Mouse (Mus musculus) MEL (cell line): ENCODE results near the gene Dppa5a.
"Not testable (repeated sequence)": the region's sequence is repeated elsewhere in the genome, so short reads cannot be mapped to it uniquely, and the experiment has no call there.

Source experiments
- CTCF ChIP-seq, 3 experiments: IDR thresholded peaks in 2 of 3; conservative IDR thresholded peaks in 1 of 3; 2 replicates each; pipeline ENCODE4 v1.5.1; 2011 to 2012; ENCODE audit warnings: low read length in 3 of 3, low read depth in 2 of 3, mild to moderate bottlenecking in 2 of 3, improper control_type of control experiment in 1 of 3, inconsistent platforms in 1 of 3, mixed read lengths in 1 of 3, moderate library complexity in 1 of 3; ENCODE audit not compliant: control insufficient read depth in 1 of 3, insufficient read depth in 1 of 3, poor library complexity in 1 of 3, severe bottlenecking in 1 of 3
- MAFK ChIP-seq: IDR thresholded peaks from 2 replicates; pipeline ENCODE4 v1.6.1; 2011; ENCODE audit warnings: low read depth, mild to moderate bottlenecking, low read length, improper control_type of control experiment, borderline replicate concordance
- MAX ChIP-seq: IDR thresholded peaks from 2 replicates; pipeline ENCODE4 v1.6.1; 2011; ENCODE audit warnings: low read length, improper control_type of control experiment
- POLR2A ChIP-seq, 2 experiments: IDR thresholded peaks; 2 replicates each; pipeline ENCODE4 v1.6.1; 2011 to 2012; ENCODE audit warnings: low read length in 2 of 2, mild to moderate bottlenecking in 2 of 2, control low read depth in 1 of 2, improper control_type of control experiment in 1 of 2, low read depth in 1 of 2, moderate library complexity in 1 of 2; ENCODE audit not compliant: control insufficient read depth in 1 of 2, insufficient read depth in 1 of 2, poor library complexity in 1 of 2
- USF2 ChIP-seq, 2 experiments: IDR thresholded peaks; 2 replicates each; pipeline ENCODE4 v1.6.1; 2011 to 2012; ENCODE audit warnings: improper control_type of control experiment in 2 of 2, low read length in 2 of 2, borderline replicate concordance in 1 of 2, inconsistent platforms in 1 of 2, low read depth in 1 of 2, mild to moderate bottlenecking in 1 of 2; ENCODE audit not compliant: insufficient read depth in 1 of 2
- ZMIZ1 ChIP-seq: IDR thresholded peaks from 2 replicates; pipeline ENCODE4 v1.6.1; 2012; ENCODE audit warnings: low read depth, mild to moderate bottlenecking, inconsistent platforms, low read length, improper control_type of control experiment, moderate library complexity

DNA sequence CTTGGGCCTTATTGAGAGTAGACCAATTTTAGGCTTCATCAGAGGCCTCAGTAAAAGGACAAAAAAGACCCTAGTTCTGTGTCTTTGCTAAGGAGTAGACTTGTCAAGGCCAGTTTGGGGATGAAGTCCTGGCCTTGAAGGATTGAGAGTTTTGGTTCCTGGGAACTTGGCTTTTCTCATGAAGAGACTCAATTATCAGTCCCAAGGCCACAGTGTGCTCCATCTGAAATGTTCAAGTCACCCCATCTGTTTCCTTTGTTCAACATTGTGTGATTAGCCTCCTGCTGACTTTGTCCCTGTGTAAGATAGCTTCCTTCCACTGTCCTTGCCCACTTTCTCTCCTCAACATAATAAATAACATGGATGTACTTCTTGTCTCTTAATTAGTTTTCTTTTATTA, 18.0 kb downstream of the Dppa5a start:
- not testable (repeated sequence) for TF ChIP-seq CTCF (IDR thresholded peaks at IDR 0.05 in 2 of 3, conservative IDR thresholded peaks at IDR 0.05 in 1 of 3; ENCODE audit: control insufficient read depth in 1 of 3, insufficient read depth in 1 of 3, low read depth in 2 of 3, low read length in 3 of 3, poor library complexity in 1 of 3, severe bottlenecking in 1 of 3); MAX; MAFK; ZMIZ1; USF2 (IDR thresholded peaks at IDR 0.05; ENCODE audit: borderline replicate concordance in 1 of 2, insufficient read depth in 1 of 2, low read depth in 1 of 2, low read length in 2 of 2); POLR2A (IDR thresholded peaks at IDR 0.05; ENCODE audit: control insufficient read depth in 1 of 2, insufficient read depth in 1 of 2, low read depth in 1 of 2, low read length in 2 of 2, poor library complexity in 1 of 2)
